Mouse (Mus musculus): ENCODE data around the gene Olfr370. TPM values are rescaled to one million over a fixed set of nuclear protein-coding genes. Genes with fewer than 3 reads are reported as not detected.

The Olfr370 gene
- polyA plus RNA-seq, 1 experiment from 2014 or later = 0.06 TPM

- Histone ChIP-seq H3K4me1 (ENCODE audit: control insufficient read depth, insufficient read depth, low read depth, low read length) (peaks cover 25% of the 10 kb centered on the region), H3K4me2 (ENCODE audit: low read length) (no peak overlapping the region), H3K9ac (ENCODE audit: low read depth, low read length) (no peak overlapping the region), H3K9me3 (ENCODE audit: control insufficient read depth, low read length) (no peaks in the 10 kb centered on the region), H3K4me3 (ENCODE audit: low read length) (no peak overlapping the region), H3K36me3 (ENCODE audit: control insufficient read depth, insufficient read depth, low read length) (peaks cover 21% of the 10 kb centered on the region), H3K27ac (ENCODE audit: low read depth, low read length) (no peak overlapping the region), H3K27me3 (replicated peaks; ENCODE audit: control insufficient read depth, insufficient read depth, low read length) (no peaks in the 10 kb centered on the region)
- no peak for ATAC-seq
- WGBS = 85% methylated on average over 18 of the region's 18 CpGs
Measured at GRCm38 (mm10) chr8:83573140-83573875, 37.7 kb downstream of the Olfr370 start.

DNA sequence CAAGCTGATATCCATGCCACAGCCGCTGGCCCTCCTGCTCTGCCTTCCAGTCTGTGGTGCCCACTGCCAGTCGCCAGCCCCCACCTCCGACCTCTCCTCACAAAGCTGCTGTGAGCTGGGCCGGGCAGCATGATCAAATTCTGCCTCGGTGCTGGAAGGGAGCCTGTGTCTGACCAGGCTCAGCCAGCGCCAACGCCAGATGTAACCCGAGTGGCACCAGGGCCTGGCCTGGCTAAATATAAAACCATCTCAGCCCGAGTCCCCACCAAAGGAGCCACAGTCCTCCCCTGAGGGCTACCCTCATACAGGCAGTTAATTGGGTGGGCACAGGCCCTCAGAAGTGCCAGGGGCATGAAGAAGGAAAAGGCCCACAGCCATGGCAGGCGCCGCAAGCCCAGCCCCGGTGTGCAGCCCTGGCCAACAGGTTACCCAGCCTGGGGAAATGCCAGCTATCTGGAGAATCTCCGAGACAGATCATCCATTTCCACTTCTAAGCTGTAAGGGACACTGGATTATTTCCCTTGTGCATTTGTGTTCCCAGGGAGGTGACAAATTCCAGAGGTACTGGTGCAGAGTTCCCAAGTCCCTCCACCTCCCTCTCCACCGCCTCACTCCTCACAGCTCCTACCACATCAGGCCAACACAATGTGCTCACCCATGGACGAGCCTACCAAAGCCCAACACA, 39.2 kb downstream of the Olfr370 start:
- Histone ChIP-seq H3K4me3 (ENCODE audit: low read length) (no peak overlapping the region), H3K4me2 (ENCODE audit: low read length) (no peak overlapping the region), H3K9me3 (ENCODE audit: control insufficient read depth, low read length) (no peaks in the 10 kb centered on the region), H3K36me3 (ENCODE audit: control insufficient read depth, insufficient read depth, low read length) (peaks cover 23% of the 10 kb centered on the region), H3K27ac (ENCODE audit: low read depth, low read length) (no peak overlapping the region), H3K9ac (ENCODE audit: low read depth, low read length) (no peak overlapping the region), H3K27me3 (replicated peaks; ENCODE audit: control insufficient read depth, insufficient read depth, low read length) (no peaks in the 10 kb centered on the region), H3K4me1 (ENCODE audit: control insufficient read depth, insufficient read depth, low read depth, low read length) (peaks cover 33% of the 10 kb centered on the region)
- ATAC-seq = no peak
- WGBS = 88% methylated on average over 15 of the region's 15 CpGs

DNA sequence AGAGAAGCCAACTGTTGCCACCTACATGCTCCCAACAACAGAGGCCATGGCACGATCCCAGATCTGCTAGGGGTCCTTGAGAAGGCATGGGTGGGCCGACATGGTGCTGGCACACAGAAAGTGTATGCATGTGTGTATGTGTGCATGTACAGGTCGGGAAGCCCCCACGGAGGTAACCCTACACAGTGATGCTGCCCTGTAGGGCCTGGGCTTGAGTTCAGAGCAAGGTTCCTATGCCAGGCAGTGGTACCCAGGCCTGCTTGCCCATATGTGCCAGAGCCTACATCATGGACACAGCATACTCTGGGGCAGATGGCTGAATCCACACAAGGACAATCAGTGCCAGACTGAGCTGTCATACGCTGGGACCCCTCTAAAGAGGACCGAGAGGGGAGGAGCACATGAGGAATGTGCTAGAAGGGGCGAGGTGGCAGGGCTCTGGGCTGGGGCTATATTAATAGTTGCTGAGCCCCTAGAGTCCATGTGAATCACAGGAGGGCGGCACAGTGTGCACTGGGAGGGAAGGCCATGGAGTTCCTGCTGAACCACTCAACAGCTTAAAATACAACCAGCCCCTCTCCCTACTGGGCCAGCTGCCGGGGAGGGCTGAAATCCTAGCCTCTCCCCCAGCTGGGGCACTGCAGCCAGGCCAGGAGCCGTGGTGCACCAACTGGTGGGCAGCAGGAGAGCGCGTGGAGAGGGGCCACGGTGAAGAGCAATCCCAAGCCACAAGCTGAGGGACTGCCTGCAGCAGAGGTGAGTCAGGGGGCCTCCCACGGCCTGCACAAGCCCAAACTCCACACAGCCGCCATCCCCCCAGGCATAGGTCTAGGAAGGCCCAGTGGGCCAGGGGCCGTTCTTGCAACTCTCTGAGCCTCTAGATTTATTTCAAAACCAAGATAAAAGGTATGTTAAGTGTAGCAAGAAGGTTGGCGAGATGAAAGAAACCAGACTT, 40.3 kb downstream of the Olfr370 start:
- H3K4me1 ChIP-seq (ENCODE audit: control insufficient read depth, insufficient read depth, low read depth, low read length) = peaks cover 39% of the 10 kb centered on the region
- H3K9ac ChIP-seq (ENCODE audit: low read depth, low read length) = no peak overlapping the region
- H3K36me3 ChIP-seq (ENCODE audit: control insufficient read depth, insufficient read depth, low read length) = peaks cover 19% of the 10 kb centered on the region
- no peak overlapping the region for H3K4me2 ChIP-seq (ENCODE audit: low read length)
- WGBS = 77% methylated on average over 17 of the region's 17 CpGs
- H3K27ac ChIP-seq (ENCODE audit: low read depth, low read length) = no peak overlapping the region
- no peak overlapping the region for H3K4me3 ChIP-seq (ENCODE audit: low read length)
- no peak for ATAC-seq
- no peaks in the 10 kb centered on the region for H3K9me3 ChIP-seq (ENCODE audit: control insufficient read depth, low read length)
- no peaks in the 10 kb centered on the region for H3K27me3 ChIP-seq (replicated peaks; ENCODE audit: control insufficient read depth, insufficient read depth, low read length)

DNA sequence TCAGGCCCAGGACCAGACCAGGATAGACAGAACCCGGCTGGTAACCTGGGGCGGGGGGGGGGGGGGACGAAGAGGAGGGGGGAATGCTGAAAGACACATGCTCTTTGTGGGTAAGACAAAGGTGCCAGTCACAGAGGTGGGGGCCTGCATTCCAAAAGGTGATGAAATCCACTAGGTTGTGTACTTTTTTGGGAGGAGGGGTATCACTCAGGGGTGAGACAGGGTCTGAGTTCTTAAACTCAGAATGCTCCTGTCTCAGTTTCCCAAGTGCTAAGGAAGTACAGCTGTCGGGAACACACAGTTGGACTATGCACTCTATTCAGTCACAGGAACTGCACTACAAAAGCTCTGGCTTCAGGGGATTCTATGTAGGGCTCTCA, 40.9 kb downstream of the Olfr370 start:
- Histone ChIP-seq H3K9me3 (ENCODE audit: control insufficient read depth, low read length) (no peaks in the 10 kb centered on the region), H3K27ac (ENCODE audit: low read depth, low read length) (no peak overlapping the region), H3K4me3 (ENCODE audit: low read length) (no peak overlapping the region), H3K27me3 (replicated peaks; ENCODE audit: control insufficient read depth, insufficient read depth, low read length) (no peaks in the 10 kb centered on the region), H3K9ac (ENCODE audit: low read depth, low read length) (no peak overlapping the region; the same call in 1 of the 2 replicates), H3K4me1 (ENCODE audit: control insufficient read depth, insufficient read depth, low read depth, low read length) (peaks cover 39% of the 10 kb centered on the region), H3K4me2 (ENCODE audit: low read length) (no peak overlapping the region), H3K36me3 (ENCODE audit: control insufficient read depth, insufficient read depth, low read length) (peaks cover 15% of the 10 kb centered on the region)
- 56% methylated on average over 2 of the region's 4 CpGs for WGBS
- no peak for ATAC-seq

DNA sequence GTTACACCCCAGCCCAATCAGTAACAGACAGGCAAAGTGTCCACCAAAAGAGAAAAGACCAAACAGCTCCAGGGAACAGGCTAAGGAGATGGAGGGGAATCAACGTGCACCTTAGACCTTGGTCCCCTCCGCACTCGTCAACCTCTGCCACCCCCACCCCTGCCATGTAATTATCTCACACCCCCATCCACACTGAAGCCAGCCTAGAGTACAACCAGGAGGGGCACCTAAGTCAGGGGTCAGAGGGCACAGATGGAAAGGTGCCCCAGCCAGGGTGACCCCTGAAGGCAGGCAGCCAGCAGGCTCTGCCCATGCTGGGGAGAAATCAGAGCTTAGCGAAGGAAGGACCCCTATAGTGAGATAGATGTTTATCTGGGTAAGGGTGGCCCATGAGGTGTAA, 41.3 kb downstream of the Olfr370 start:
- 70% methylated on average over 4 of the region's 4 CpGs for WGBS
- Histone ChIP-seq H3K27me3 (replicated peaks; ENCODE audit: control insufficient read depth, insufficient read depth, low read length) (no peaks in the 10 kb centered on the region), H3K27ac (ENCODE audit: low read depth, low read length) (peak overlapping the region; percentile 23; the same call in 1 of the 2 replicates), H3K9ac (ENCODE audit: low read depth, low read length) (peak overlapping the region; percentile 22; the same call in 1 of the 2 replicates), H3K4me1 (ENCODE audit: control insufficient read depth, insufficient read depth, low read depth, low read length) (peaks cover 39% of the 10 kb centered on the region), H3K4me2 (ENCODE audit: low read length) (no peak overlapping the region), H3K36me3 (ENCODE audit: control insufficient read depth, insufficient read depth, low read length) (peaks cover 11% of the 10 kb centered on the region), H3K4me3 (ENCODE audit: low read length) (no peak overlapping the region), H3K9me3 (ENCODE audit: control insufficient read depth, low read length) (no peaks in the 10 kb centered on the region)
- 0 out of 2 replicates have a peak, but pooled peaks have one; percentile 0 for ATAC-seq

- 56% methylated on average over 9 of the region's 9 CpGs for WGBS
- no peaks in the 10 kb centered on the region for H3K27me3 ChIP-seq (replicated peaks; ENCODE audit: control insufficient read depth, insufficient read depth, low read length)
- H3K4me1 ChIP-seq (ENCODE audit: control insufficient read depth, insufficient read depth, low read depth, low read length) = peaks cover 42% of the 10 kb centered on the region
- peak; percentile 19; the same call in 1 of the 2 replicates for ATAC-seq
- H3K4me2 ChIP-seq (ENCODE audit: low read length) = no peak overlapping the region
- H3K4me3 ChIP-seq (ENCODE audit: low read length) = no peak overlapping the region
- H3K27ac ChIP-seq (ENCODE audit: low read depth, low read length) = peak overlapping the region; percentile 23; the same call in 1 of the 2 replicates
- H3K9me3 ChIP-seq (ENCODE audit: control insufficient read depth, low read length) = no peaks in the 10 kb centered on the region
- no peak overlapping the region; the same call in 1 of the 2 replicates for H3K9ac ChIP-seq (ENCODE audit: low read depth, low read length)
- peaks cover 7% of the 10 kb centered on the region for H3K36me3 ChIP-seq (ENCODE audit: control insufficient read depth, insufficient read depth, low read length)
Measured at GRCm38 (mm10) chr8:83577384-83577791, 41.8 kb downstream of the Olfr370 start.

DNA sequence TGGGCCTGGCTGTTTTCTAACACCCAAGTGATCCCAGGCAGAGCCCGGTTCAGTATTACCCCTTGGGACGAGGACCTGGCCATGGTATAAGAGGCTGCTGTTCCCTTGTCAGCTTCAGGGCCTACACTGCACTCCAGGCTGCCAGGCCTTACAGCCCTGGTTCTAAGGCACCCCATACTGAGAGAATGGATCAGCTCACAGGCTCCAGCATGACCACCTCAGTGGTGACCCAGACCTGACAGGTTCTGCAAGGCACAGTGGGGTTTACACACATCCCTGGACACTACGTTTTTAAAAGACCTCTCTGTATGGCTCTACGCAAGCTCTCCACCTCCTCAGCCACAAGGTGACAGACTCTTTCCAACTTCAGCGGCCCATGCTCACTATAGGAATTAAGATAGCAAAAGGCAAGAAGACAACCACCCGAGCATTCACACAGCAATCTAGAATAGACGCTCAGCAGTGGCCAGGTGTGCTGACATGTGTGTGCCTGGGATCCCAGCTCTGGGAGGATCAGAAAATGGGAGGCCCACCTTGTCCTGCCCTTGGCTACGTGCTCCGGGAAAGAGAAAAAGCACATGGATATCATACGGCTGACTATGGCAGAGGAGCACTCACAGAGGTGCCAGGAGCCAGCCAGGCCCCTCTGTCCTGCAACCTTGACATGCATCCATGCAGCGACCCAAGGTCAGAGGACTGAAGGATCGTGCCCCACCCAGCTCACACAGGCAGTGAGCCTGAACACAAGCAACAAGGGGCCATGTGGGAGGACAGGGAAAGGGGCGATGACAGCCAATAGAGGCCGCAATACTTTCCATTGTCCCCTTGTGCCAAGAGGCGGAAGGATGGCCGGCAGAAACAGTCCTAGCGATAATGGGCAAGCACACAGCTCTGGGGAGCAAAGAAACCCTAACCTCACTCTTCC, 42.8 kb downstream of the Olfr370 start:
- Histone ChIP-seq H3K9me3 (ENCODE audit: control insufficient read depth, low read length) (no peaks in the 10 kb centered on the region), H3K4me1 (ENCODE audit: control insufficient read depth, insufficient read depth, low read depth, low read length) (peaks cover 48% of the 10 kb centered on the region), H3K4me2 (ENCODE audit: low read length) (no peak overlapping the region), H3K4me3 (ENCODE audit: low read length) (no peak overlapping the region), H3K27me3 (replicated peaks; ENCODE audit: control insufficient read depth, insufficient read depth, low read length) (no peaks in the 10 kb centered on the region), H3K9ac (ENCODE audit: low read depth, low read length) (no peak overlapping the region; the same call in 1 of the 2 replicates), H3K27ac (ENCODE audit: low read depth, low read length) (no peak overlapping the region), H3K36me3 (ENCODE audit: control insufficient read depth, insufficient read depth, low read length) (peaks cover 2% of the 10 kb centered on the region; the same call in 1 of the 2 replicates)
- no peak for ATAC-seq
- WGBS = 70% methylated on average over 17 of the region's 17 CpGs

DNA sequence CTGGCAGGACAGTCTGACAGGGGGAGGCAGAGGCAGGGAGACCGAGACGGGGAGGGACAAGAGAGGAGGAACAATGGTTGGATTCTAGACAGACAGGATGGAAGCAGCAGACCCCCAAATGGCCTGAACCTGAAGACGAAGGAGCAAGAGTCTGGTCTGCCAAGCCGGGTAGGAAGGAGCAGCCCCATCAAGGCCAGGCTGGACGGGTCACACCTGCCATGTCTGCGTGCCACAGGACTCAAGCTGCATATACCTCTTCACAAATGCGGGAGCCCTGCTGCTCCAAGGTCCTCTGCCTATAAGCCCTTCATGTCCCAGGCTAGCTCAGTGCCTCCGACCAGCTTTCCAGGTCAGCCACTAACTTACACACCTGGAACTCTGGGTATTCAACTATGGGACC, 44.1 kb downstream of the Olfr370 start:
- no peak for ATAC-seq
- no peak overlapping the region for H3K4me3 ChIP-seq (ENCODE audit: low read length)
- no peaks in the 10 kb centered on the region for H3K9me3 ChIP-seq (ENCODE audit: control insufficient read depth, low read length)
- no peak overlapping the region for H3K4me2 ChIP-seq (ENCODE audit: low read length)
- no peaks in the 10 kb centered on the region for H3K27me3 ChIP-seq (replicated peaks; ENCODE audit: control insufficient read depth, insufficient read depth, low read length)
- no peak overlapping the region for H3K27ac ChIP-seq (ENCODE audit: low read depth, low read length)
- peaks cover 49% of the 10 kb centered on the region for H3K4me1 ChIP-seq (ENCODE audit: control insufficient read depth, insufficient read depth, low read depth, low read length)
- no peak overlapping the region for H3K9ac ChIP-seq (ENCODE audit: low read depth, low read length)
- 88% methylated on average over 4 of the region's 8 CpGs for WGBS
- 0 out of 2 replicates have a peak, but pooled peaks cover 2% of the 10 kb centered on the region for H3K36me3 ChIP-seq (ENCODE audit: control insufficient read depth, insufficient read depth, low read length)
